Mouse (Mus musculus): Measurements from ENCODE around the gene Serpinb6b.

DNA sequence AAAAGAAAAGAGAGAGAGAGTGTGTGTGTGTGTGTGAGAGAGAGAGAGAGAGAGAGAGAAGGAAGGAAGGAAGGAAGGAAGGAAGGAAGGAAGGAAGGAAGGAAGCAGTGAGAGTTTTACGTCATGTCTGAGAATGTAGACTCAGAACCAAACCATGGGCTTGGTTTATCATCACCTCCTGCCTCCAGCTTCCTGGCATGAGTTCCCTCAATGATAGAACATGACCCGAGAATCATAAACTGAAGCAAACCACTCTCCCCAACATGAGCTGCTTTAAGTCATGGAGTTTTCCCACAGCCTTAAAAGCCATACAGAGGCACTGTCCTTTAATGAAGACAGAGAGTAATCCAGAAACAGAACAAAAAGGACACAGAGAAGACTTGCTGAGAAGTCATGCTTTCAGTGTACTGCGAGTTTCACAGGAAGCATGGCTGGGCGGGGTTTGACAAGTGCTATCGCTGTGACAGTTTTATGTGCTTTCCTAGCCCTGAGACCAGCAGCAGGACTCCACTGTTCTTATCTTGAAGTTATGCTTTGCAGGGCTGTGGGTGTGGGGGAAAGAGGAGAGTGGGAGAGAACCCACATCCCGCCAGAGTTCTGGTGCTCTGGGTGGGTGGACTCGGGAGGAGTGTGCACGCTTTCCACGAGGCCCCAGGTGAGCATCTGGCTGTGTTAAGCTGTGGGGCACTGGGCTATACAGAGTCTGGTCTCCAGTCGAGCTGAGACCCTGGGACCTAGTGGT lies 28.3 kb downstream of the Serpinb6b start:
- TF ChIP-seq CTCF (IDR thresholded peaks at IDR 0.05; ENCODE audit: extremely low read depth, insufficient read length, insufficient replicate concordance, low read depth, low read length) = no peak
- no peak for TF ChIP-seq POLR2A (IDR thresholded peaks at IDR 0.05; ENCODE audit: low read depth, low read length)
